Mouse (Mus musculus): ENCODE measurements around the gene Ankrd13a. TPM values are rescaled to one million over a fixed set of nuclear protein-coding genes. Genes with fewer than 3 reads are reported as not detected.

Ankrd13a gene
- not detected in 2 replicates for polyA plus RNA-seq (2012; ENCODE audit: insufficient read depth, insufficient read length, low replicate concordance, missing spikeins)

DNA sequence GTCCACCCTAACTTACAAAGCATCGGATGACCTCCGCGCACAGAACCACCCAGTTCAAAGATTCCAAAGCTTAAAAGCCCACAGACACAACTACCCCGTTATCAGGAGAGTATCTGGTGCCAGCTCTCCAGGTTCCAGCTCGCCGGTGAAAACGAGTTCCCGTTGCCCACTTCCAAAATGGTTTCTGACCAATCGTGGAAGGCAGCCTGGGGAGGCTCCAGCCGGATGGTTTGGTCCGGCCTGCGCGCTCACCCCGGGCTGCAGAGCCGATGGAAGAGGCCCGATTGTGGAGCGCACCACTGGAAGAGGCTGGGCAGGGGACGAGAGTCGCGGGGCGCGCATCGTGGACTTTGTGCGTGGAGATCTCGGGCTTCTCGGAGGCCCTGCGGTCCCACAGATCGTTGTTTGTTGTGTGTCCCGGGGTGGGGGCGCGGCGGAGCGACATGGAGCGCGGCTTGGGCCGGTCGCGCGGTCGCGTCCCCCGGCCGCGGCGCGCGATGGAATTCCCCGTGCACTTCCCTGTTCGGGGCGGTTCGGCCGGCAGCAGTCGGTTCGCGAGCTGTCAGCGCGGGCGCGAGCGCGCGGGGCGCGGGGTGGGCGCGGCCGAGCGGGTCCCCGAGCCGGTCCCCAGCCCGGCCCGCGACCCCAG lies at the start of gene Ankrd13a:
Gene Ankrd13a, plus strand, starts transcription at position 275 of the 649 bp plus-strand sequence.
- Histone ChIP-seq H3K4me1 (ENCODE audit: control insufficient read depth, insufficient read depth, low read length) (peaks cover 17% of the 10 kb centered on the region), H3K4me3 (ENCODE audit: insufficient read depth, low read depth, low read length) (peak within 1 kb of the TSS; percentile 90), H3K27ac (ENCODE audit: insufficient read depth, low read depth, low read length) (peak within 1 kb of the TSS; percentile 96)
- WGBS = under 1% methylated on average over 72 of the region's 73 CpGs
- TF ChIP-seq CTCF (IDR thresholded peaks at IDR 0.05; ENCODE audit: insufficient read depth, low read depth, low read length) = no peak
- TF ChIP-seq POLR2A (IDR thresholded peaks at IDR 0.05; ENCODE audit: insufficient read depth, low read depth, low read length) = peak; percentile 42

DNA sequence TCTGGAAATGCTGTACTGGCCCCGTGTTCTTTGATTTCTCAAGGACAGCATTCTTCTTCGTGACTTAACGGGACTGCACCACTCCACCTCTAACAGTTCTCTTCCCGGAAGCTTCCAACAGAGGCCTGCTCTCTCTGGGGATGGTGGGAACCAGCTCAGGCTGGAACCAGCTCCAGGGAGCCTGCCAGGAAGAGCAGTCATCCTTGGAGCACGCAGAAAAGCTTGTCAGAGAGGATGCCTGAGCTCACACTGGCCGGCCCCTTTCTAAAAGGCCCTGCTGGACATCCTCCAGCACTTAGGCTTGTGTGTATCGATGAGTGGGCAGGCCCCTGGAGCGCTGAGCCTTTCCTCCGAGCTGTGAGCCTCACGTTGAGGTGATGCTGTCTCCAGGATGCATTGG lies 46.3 kb upstream of the Ankrd13a start:
- Histone ChIP-seq H3K4me3 (ENCODE audit: insufficient read depth, low read depth, low read length) (no peak overlapping the region), H3K27ac (ENCODE audit: insufficient read depth, low read depth, low read length) (no peak overlapping the region), H3K4me1 (ENCODE audit: control insufficient read depth, insufficient read depth, low read length) (0 out of 2 replicates have a peak, but pooled peaks cover 3% of the 10 kb centered on the region)
- 70% methylated on average over 10 of the region's 10 CpGs for WGBS
- TF ChIP-seq POLR2A (IDR thresholded peaks at IDR 0.05; ENCODE audit: insufficient read depth, low read depth, low read length) (no peak), CTCF (IDR thresholded peaks at IDR 0.05; ENCODE audit: insufficient read depth, low read depth, low read length) (no peak)

DNA sequence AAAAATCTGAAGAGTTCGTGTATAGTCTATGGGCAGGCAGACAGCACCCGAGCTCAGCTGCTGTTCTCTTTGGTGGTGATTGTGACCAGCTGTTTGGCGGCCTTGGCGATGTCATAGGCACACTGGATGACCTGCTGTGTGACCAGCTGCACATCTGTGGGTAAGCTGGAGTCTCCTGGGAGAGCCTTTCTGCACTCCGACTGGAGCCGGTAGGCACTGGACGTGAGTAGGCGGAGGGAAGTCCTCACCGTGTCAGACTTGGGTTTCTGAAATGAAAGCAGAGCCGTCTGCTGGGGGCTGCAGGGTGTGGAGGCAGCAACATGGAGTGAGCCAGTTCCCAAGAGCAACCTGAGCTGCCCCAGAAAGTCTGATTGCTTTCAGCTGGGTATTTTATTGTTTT lies 44.3 kb upstream of the Ankrd13a start:
- TF ChIP-seq POLR2A (IDR thresholded peaks at IDR 0.05; ENCODE audit: insufficient read depth, low read depth, low read length) (no peak), CTCF (IDR thresholded peaks at IDR 0.05; ENCODE audit: insufficient read depth, low read depth, low read length) (no peak)
- Histone ChIP-seq H3K4me3 (ENCODE audit: insufficient read depth, low read depth, low read length) (no peak overlapping the region), H3K4me1 (ENCODE audit: control insufficient read depth, insufficient read depth, low read length) (no peaks in the 10 kb centered on the region), H3K27ac (ENCODE audit: insufficient read depth, low read depth, low read length) (no peak overlapping the region)
- WGBS = 56% methylated on average over 10 of the region's 10 CpGs

DNA sequence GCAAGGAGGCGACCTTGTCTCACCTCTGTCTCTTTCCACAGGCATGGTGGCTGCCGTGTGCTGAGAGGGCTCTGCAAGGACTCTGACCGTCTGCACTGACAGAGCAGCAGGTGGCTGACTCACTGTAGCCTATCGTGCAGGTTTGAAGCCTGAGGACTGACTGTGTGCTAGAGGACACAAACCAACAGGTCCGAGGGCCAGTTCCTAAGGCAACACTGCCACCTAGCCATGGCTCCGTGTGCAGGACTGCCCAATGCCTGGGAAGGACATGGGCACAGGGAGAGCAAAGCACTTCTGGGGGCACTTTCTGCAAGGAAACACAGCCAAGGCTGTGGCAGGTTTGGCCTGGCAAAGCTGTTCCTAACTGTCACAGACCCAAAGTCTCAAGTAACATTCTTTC lies 43.0 kb upstream of the Ankrd13a start:
- no peak overlapping the region for H3K27ac ChIP-seq (ENCODE audit: insufficient read depth, low read depth, low read length)
- no peaks in the 10 kb centered on the region for H3K4me1 ChIP-seq (ENCODE audit: control insufficient read depth, insufficient read depth, low read length)
- 66% methylated on average over 6 of the region's 6 CpGs for WGBS
- TF ChIP-seq CTCF (IDR thresholded peaks at IDR 0.05; ENCODE audit: insufficient read depth, low read depth, low read length) (no peak), POLR2A (IDR thresholded peaks at IDR 0.05; ENCODE audit: insufficient read depth, low read depth, low read length) (no peak)
- no peak overlapping the region for H3K4me3 ChIP-seq (ENCODE audit: insufficient read depth, low read depth, low read length)

DNA sequence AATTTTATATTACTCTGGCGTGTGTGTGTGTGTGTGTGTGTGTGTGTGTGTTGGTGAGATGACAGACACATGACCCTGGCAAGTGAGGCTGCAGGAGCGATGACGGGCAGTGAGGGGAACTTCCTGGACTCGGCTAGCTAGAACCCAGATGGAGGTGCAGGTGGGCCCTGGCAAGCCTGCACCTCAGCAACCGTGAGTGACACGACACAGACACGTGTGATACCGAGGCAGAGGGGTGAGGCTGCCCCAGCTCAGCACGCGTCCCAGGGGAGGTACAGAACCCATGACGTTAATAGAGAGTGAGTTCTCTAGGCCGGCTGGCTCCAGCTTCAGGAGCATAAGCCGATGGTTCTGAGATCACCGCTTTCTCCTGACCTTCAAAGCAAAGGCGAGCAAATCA lies 42.5 kb upstream of the Ankrd13a start:
- WGBS = 93% methylated on average over 15 of the region's 15 CpGs

DNA sequence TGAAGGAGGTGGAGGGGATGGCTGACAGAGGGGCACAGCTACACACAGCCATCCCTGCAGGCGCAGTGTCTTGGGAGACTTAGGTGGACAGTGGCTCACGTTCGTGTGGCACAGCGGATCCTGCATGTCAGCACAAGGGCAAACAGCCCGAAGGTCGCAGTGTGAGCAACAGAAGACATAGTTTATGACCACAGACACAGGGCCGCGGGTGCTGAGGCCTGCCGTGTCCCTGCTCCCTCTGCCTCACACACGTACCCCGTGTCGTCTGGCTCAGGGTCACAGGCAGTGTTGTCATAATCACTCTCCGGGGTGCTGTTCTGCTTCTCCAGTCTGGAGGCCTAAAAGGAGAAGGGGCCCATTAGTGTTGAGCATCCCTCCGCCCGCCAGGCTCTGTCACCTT lies 40.9 kb upstream of the Ankrd13a start:
- WGBS = 92% methylated on average over 15 of the region's 15 CpGs
- TF ChIP-seq CTCF (IDR thresholded peaks at IDR 0.05; ENCODE audit: insufficient read depth, low read depth, low read length) (no peak), POLR2A (IDR thresholded peaks at IDR 0.05; ENCODE audit: insufficient read depth, low read depth, low read length) (no peak)

More for the DNA sequence above, 42.5 kb upstream of the Ankrd13a start:
- H3K27ac ChIP-seq (ENCODE audit: insufficient read depth, low read depth, low read length) = no peak overlapping the region
- no peaks in the 10 kb centered on the region for H3K4me1 ChIP-seq (ENCODE audit: control insufficient read depth, insufficient read depth, low read length)
- TF ChIP-seq CTCF (IDR thresholded peaks at IDR 0.05; ENCODE audit: insufficient read depth, low read depth, low read length) = no peak
- TF ChIP-seq POLR2A (IDR thresholded peaks at IDR 0.05; ENCODE audit: insufficient read depth, low read depth, low read length) = no peak
- H3K4me3 ChIP-seq (ENCODE audit: insufficient read depth, low read depth, low read length) = no peak overlapping the region

DNA sequence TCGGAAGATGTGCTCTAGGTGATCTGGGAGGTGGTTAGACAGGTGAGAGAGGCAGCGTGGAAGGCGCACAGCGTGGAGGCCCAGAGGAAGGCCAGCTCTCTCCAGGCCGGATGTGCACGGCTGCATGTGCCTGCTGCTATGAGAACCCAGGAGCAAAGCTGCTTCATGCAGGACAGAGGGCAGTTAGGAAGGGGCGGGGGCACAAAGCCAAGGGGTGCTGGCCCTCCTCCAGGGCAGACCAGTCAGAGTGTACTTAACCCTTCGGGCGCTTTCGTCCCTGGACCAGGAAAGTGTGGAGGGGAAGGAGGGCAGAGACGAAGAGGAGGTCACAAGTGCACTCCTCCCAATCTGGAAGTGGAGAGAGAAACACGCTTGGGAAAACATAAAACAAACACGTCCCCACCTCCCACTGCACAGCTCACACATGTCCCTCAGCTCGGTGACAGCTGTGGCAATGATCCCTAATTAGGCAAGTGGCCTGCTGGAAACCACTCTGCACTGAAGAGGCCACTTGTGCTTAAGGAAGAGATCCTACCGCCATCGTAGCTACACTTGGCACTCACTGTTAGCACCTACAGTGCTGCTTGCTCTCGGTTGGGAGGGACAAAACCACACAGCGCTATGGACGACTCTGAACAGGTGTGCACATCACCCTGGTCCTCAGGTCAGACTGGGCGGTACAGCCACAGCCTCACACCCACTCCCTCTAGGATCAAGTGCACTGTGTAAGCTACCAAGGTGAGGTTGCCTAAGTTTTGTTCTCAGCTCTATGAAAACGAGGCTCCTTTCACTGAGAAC lies 37.2 kb upstream of the Ankrd13a start:
- H3K4me3 ChIP-seq (ENCODE audit: insufficient read depth, low read depth, low read length) = no peak overlapping the region
- WGBS = 64% methylated on average over 21 of the region's 21 CpGs
- no peak overlapping the region for H3K27ac ChIP-seq (ENCODE audit: insufficient read depth, low read depth, low read length)
- TF ChIP-seq CTCF (IDR thresholded peaks at IDR 0.05; ENCODE audit: insufficient read depth, low read depth, low read length) = no peak
- TF ChIP-seq POLR2A (IDR thresholded peaks at IDR 0.05; ENCODE audit: insufficient read depth, low read depth, low read length) = no peak
- H3K4me1 ChIP-seq (ENCODE audit: control insufficient read depth, insufficient read depth, low read length) = 0 out of 2 replicates have a peak, but pooled peaks cover 6% of the 10 kb centered on the region

More for the DNA sequence above, 40.9 kb upstream of the Ankrd13a start:
- H3K27ac ChIP-seq (ENCODE audit: insufficient read depth, low read depth, low read length) = no peak overlapping the region
- 0 out of 2 replicates have a peak, but pooled peaks cover 6% of the 10 kb centered on the region for H3K4me1 ChIP-seq (ENCODE audit: control insufficient read depth, insufficient read depth, low read length)
- H3K4me3 ChIP-seq (ENCODE audit: insufficient read depth, low read depth, low read length) = no peak overlapping the region

DNA sequence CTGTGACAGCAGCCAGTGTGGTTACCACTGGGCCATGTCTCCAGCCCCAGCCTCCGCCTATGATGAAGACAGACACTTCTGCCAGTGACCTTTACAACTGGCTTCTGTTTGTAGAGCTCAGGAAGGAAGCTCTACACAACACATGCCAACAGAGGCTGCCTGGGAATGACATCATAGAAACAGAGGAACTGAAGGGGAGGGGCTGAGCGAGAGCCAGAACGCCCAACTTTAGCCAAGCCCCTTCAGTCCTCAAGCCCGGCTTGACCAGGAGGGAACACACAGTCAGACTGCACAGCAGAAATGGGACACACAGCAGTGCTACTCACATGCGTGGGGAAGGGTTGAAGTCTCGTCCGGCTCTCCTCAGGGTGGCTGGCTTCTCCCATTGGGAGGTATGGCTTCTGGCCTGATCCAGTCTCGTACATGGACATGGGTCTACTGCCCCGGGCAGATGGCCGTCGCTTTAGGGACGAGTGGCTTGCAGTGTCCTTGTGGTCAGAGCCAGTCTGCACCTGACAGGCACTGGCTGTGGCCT lies 35.7 kb upstream of the Ankrd13a start:
- Histone ChIP-seq H3K4me3 (ENCODE audit: insufficient read depth, low read depth, low read length) (no peak overlapping the region), H3K27ac (ENCODE audit: insufficient read depth, low read depth, low read length) (no peak overlapping the region), H3K4me1 (ENCODE audit: control insufficient read depth, insufficient read depth, low read length) (0 out of 2 replicates have a peak, but pooled peaks cover 6% of the 10 kb centered on the region)
- WGBS = 80% methylated on average over 12 of the region's 12 CpGs
- no peak for TF ChIP-seq CTCF (IDR thresholded peaks at IDR 0.05; ENCODE audit: insufficient read depth, low read depth, low read length)
- TF ChIP-seq POLR2A (IDR thresholded peaks at IDR 0.05; ENCODE audit: insufficient read depth, low read depth, low read length) = no peak

DNA sequence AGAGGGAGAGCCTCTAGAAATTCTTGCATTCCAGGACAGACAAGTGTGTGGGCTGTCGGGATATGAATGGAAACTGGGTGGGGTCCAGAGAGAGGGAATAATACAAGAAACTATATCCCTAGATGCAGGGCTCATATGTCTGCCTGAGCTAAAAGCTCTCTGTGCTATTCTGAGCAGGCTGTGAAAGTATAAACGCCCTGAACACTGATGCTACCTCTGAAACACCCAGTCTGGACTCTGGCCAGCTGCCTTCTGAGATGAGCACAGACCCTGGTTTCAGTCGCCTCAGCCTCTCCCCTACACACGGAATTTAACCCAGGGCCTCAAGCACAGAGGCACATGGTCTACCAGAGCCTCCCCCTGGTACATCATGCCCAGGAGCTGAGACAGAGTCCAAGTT lies 33.9 kb upstream of the Ankrd13a start:
- no peak overlapping the region for H3K27ac ChIP-seq (ENCODE audit: insufficient read depth, low read depth, low read length)
- WGBS = 44% methylated on average over 4 of the region's 4 CpGs
- H3K4me1 ChIP-seq (ENCODE audit: control insufficient read depth, insufficient read depth, low read length) = 0 out of 2 replicates have a peak, but pooled peaks cover 6% of the 10 kb centered on the region
- no peak for TF ChIP-seq CTCF (IDR thresholded peaks at IDR 0.05; ENCODE audit: insufficient read depth, low read depth, low read length)
- no peak for TF ChIP-seq POLR2A (IDR thresholded peaks at IDR 0.05; ENCODE audit: insufficient read depth, low read depth, low read length)
- no peak overlapping the region for H3K4me3 ChIP-seq (ENCODE audit: insufficient read depth, low read depth, low read length)

All from olfactory bulb, adult 2 months (tissue).